Mouse (Mus musculus) hindbrain, embryonic 10.5 days (tissue): ENCODE measurements around the gene Tcf7l1. TPM values are rescaled to one million over a fixed set of nuclear protein-coding genes. Genes with fewer than 3 reads are reported as not detected.

Experiments used
- DNase-seq: peaks from one replicate; pipeline ENCODE4 v3.0.0-alpha.2; 2017; ENCODE audit warnings: low spot score
- H3K27ac ChIP-seq: fragments of 300-500 bp; sonication (generic); 2 replicates; pipeline ENCODE4 v1.5.1; 2016; ENCODE audit warnings: mild to moderate bottlenecking, moderate library complexity
- H3K27me3 ChIP-seq: fragments of 300-500 bp; sonication (generic); 2 replicates; pipeline ENCODE4 v1.6.1; 2016; ENCODE audit warnings: mild to moderate bottlenecking; ENCODE audit not compliant: poor library complexity, insufficient read depth, severe bottlenecking
- H3K36me3 ChIP-seq: fragments of 300-500 bp; sonication (generic); 2 replicates; pipeline ENCODE4 v1.6.1; 2016; ENCODE audit warnings: mild to moderate bottlenecking, moderate library complexity
- H3K4me1 ChIP-seq: fragments of 300-500 bp; sonication (generic); replicated peaks from 2 replicates; pipeline ENCODE4 v1.6.1; 2016; ENCODE audit warnings: mild to moderate bottlenecking
- H3K4me3 ChIP-seq: fragments of 300-500 bp; sonication (generic); 2 replicates; pipeline ENCODE4 v1.5.1; 2016; ENCODE audit warnings: mild to moderate bottlenecking, moderate library complexity
- H3K9me3 ChIP-seq: fragments of 300-500 bp; sonication (generic); 2 replicates; pipeline ENCODE4 v1.6.1; 2016; ENCODE audit warnings: mild to moderate bottlenecking, moderate library complexity
- WGBS: fragments of 180-500 bp; shearing (Covaris S2); methylation state at CpG from one replicate; pipeline ENCODE4 v1.1.7; 2016; 5-methylcytosine and 5-hydroxymethylcytosine counted together
- polyA plus RNA-seq: library from polyadenylated mRNA; unstranded; fragments of >200 nt; fragmentation: Nextera tagmentation; extraction: Ambion mirVana; gene quantifications from 2 replicates; pipeline ENCODE4 v1.2.1, GENCODE M21; 2016

Gene Tcf7l1
- polyA plus RNA-seq, 1 experiment from 2014 or later: 23.7 TPM

- Histone ChIP-seq H3K36me3 (peaks cover 51% of the 10 kb centered on the region), H3K9me3 (no peaks in the 10 kb centered on the region), H3K4me1 (peaks cover 31% of the 10 kb centered on the region), H3K27me3 (no peaks in the 10 kb centered on the region), H3K27ac (no peak overlapping the region), H3K4me3 (no peak overlapping the region)
- 50% methylated on average over 3 of the region's 3 CpGs for WGBS
- DNase-seq: no peak
These were observed 14.8 kb downstream of the Tcf7l1 start for GRCm38 (mm10) chr6:72774275-72774674.

DNA sequence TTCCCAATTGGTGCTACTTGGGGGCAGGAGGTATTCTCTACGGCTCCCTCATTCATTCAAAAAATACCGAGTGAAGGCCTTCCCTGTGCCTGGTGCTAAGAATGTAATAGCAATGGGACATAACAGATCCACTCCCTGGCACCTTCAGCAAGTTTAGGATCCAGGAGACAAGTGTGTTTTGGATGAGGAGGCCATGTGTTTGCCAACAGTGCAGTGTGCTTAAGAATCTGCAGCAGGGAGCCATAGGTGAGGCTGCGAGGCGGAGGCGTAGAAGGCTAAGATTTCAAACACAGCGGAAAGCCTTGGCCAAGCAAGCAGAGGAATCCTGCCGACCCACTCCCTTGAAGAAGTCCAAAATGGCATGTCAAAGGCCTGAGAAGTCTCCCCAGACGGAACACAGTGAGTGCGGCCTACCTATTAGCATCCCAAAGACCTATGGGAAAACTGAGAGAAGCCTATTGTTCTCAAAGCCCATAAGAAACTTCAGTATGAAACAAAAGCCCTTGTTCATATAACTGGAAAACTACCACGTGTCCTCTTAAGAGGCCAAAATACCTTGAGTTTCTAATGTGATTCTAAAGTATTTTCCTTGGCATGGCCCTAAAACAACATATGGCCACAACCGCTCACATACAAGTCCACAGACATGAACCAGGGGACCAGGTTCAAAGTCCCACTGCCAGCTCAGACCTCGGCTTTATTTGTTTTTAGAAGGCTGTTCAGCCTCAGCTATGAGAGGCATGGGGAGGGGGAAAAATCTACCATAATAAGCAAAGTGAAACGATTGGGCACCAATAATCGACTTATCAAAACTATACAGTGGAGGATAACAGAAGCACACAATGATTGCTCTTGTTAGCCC, 18.9 kb downstream of the Tcf7l1 start:
- H3K4me1 ChIP-seq: peaks cover 53% of the 10 kb centered on the region
- no peak for DNase-seq
- H3K9me3 ChIP-seq: no peaks in the 10 kb centered on the region
- peak overlapping the region; percentile 2; the same call in 1 of the 2 replicates for H3K27ac ChIP-seq
- peaks cover 42% of the 10 kb centered on the region for H3K36me3 ChIP-seq
- WGBS: 81% methylated on average over 14 of the region's 14 CpGs
- H3K27me3 ChIP-seq: no peaks in the 10 kb centered on the region
- no peak overlapping the region for H3K4me3 ChIP-seq

GRCm38 (mm10) chr6:72769343-72769742, 19.7 kb downstream of the Tcf7l1 start:
- DNase-seq: no peak
- H3K36me3 ChIP-seq: peaks cover 46% of the 10 kb centered on the region
- H3K27ac ChIP-seq: no peak overlapping the region; the same call in 1 of the 2 replicates

DNA sequence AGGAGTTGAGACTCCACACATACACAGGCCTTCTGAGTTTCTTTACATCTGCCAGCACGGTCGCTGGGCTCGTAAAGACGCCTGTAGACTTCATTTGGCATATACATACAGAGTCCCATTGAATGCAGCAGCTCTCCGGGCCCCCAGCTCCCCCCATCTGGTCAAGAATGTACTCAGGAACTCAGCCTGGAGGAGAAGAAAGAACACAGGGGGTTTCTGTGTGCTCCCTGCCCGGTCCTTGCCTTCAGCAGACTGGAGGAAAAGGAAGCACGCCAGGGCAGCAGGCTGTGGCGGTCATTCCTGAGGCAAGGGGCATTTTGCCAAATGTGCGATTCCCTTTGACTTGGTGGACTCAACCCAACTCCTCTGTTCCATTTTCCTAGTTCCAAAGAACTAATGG, 20.2 kb downstream of the Tcf7l1 start:
- 81% methylated on average over 9 of the region's 9 CpGs for WGBS
- Histone ChIP-seq H3K4me3 (no peak overlapping the region), H3K36me3 (peaks cover 46% of the 10 kb centered on the region), H3K9me3 (no peaks in the 10 kb centered on the region), H3K4me1 (peaks cover 48% of the 10 kb centered on the region), H3K27me3 (no peaks in the 10 kb centered on the region), H3K27ac (0 out of 2 replicates have a peak overlapping the region, but pooled peaks have one; percentile 23)
- no peak for DNase-seq

More at GRCm38 (mm10) chr6:72769343-72769742, 19.7 kb downstream of the Tcf7l1 start:
- Histone ChIP-seq H3K27me3 (no peaks in the 10 kb centered on the region), H3K4me1 (peaks cover 47% of the 10 kb centered on the region), H3K4me3 (no peak overlapping the region), H3K9me3 (no peaks in the 10 kb centered on the region)
- WGBS: 83% methylated on average over 13 of the region's 13 CpGs

- Histone ChIP-seq H3K4me1 (peaks cover 47% of the 10 kb centered on the region), H3K27ac (no peak overlapping the region), H3K4me3 (no peak overlapping the region), H3K36me3 (peaks cover 46% of the 10 kb centered on the region), H3K9me3 (no peaks in the 10 kb centered on the region), H3K27me3 (no peaks in the 10 kb centered on the region)
- DNase-seq: no peak
- 94% methylated on average over 9 of the region's 9 CpGs for WGBS
These were observed 21.0 kb downstream of the Tcf7l1 start for GRCm38 (mm10) chr6:72768097-72768496.

DNA sequence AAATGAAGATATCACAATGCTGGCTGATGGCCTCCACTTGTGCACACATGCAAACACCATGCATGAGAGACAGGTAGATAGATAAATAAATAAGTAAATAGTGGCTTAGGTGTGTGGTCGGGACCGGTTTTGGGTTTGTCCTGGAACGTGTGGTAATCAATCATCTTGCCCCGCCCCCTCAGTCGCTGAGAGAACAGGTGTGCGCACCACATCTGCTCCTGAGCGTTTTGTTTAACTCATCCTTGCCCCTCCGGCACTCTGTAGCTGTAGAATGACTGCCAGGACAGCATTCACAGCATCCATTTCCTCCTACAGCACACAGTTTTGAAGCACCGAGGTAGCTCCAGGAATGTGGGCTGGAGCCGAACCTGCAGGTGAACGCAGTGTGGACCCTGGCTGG, 25.4 kb downstream of the Tcf7l1 start:
- WGBS: 61% methylated on average over 11 of the region's 11 CpGs
- Histone ChIP-seq H3K9me3 (no peaks in the 10 kb centered on the region), H3K27me3 (no peaks in the 10 kb centered on the region), H3K27ac (no peak overlapping the region), H3K36me3 (peaks cover 23% of the 10 kb centered on the region), H3K4me1 (peaks cover 64% of the 10 kb centered on the region), H3K4me3 (no peak overlapping the region)
- DNase-seq: no peak

GRCm38 (mm10) chr6:72761645-72762044, 27.4 kb downstream of the Tcf7l1 start:
- peaks cover 62% of the 10 kb centered on the region for H3K4me1 ChIP-seq
- WGBS: 25% methylated on average over 7 of the region's 7 CpGs
- H3K27ac ChIP-seq: peak overlapping the region; percentile 45; the same call in 1 of the 2 replicates
- H3K4me3 ChIP-seq: no peak overlapping the region
- DNase-seq: peak; percentile 43
- no peaks in the 10 kb centered on the region for H3K9me3 ChIP-seq
- H3K27me3 ChIP-seq: no peaks in the 10 kb centered on the region
- H3K36me3 ChIP-seq: peaks cover 12% of the 10 kb centered on the region

- peaks cover 63% of the 10 kb centered on the region for H3K4me1 ChIP-seq
- DNase-seq: no peak
These were observed 30.6 kb downstream of the Tcf7l1 start for GRCm38 (mm10) chr6:72758239-72759017.

GRCm38 (mm10) chr6:72755267-72755889, 33.7 kb downstream of the Tcf7l1 start:
- Histone ChIP-seq H3K27ac (0 out of 2 replicates have a peak overlapping the region, but pooled peaks have one; percentile 29), H3K27me3 (no peaks in the 10 kb centered on the region), H3K36me3 (0 out of 2 replicates have a peak, but pooled peaks cover 5% of the 10 kb centered on the region), H3K9me3 (no peaks in the 10 kb centered on the region), H3K4me1 (peaks cover 54% of the 10 kb centered on the region), H3K4me3 (no peak overlapping the region)
- 70% methylated on average over 14 of the region's 14 CpGs for WGBS
- DNase-seq: no peak

More at GRCm38 (mm10) chr6:72758239-72759017, 30.6 kb downstream of the Tcf7l1 start:
- Histone ChIP-seq H3K27ac (0 out of 2 replicates have a peak overlapping the region, but pooled peaks have one; percentile 23), H3K27me3 (no peaks in the 10 kb centered on the region), H3K9me3 (no peaks in the 10 kb centered on the region), H3K36me3 (0 out of 2 replicates have a peak, but pooled peaks cover under 1% of the 10 kb centered on the region), H3K4me3 (no peak overlapping the region)
- 59% methylated on average over 10 of the region's 10 CpGs for WGBS

DNA sequence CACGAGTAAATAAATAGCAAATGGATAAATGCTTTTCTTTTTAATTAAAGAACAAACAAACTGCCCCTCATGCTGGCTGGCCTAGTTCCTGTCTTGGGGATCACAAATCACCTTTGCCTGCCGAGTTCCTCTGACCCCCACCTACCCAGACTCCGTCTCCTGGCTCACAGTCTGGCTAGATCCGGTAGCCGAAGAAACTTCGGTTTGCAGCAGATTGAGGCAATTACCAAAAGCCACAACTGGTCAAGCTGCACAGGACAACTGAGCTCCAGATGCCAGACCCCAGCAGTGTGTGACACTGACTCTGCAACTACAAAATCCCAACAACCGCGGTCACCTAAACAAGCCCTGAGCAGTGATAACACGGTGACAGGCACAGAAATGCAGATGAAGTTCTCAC, 34.8 kb downstream of the Tcf7l1 start:
- WGBS: 31% methylated on average over 9 of the region's 9 CpGs
- Histone ChIP-seq H3K9me3 (no peaks in the 10 kb centered on the region), H3K4me3 (no peak overlapping the region), H3K36me3 (0 out of 2 replicates have a peak, but pooled peaks cover 5% of the 10 kb centered on the region), H3K27me3 (no peaks in the 10 kb centered on the region), H3K27ac (0 out of 2 replicates have a peak overlapping the region, but pooled peaks have one; percentile 29), H3K4me1 (peaks cover 61% of the 10 kb centered on the region)
- DNase-seq: no peak

GRCm38 (mm10) chr6:72753782-72754181, 35.3 kb downstream of the Tcf7l1 start:
- no peak for DNase-seq
- no peaks in the 10 kb centered on the region for H3K9me3 ChIP-seq
- no peak overlapping the region for H3K4me3 ChIP-seq
- no peaks in the 10 kb centered on the region for H3K27me3 ChIP-seq
- 0 out of 2 replicates have a peak overlapping the region, but pooled peaks have one; percentile 29 for H3K27ac ChIP-seq
- H3K36me3 ChIP-seq: 0 out of 2 replicates have a peak, but pooled peaks cover 5% of the 10 kb centered on the region
- peaks cover 61% of the 10 kb centered on the region for H3K4me1 ChIP-seq
- WGBS: 70% methylated on average over 8 of the region's 8 CpGs

GRCm38 (mm10) chr6:72752824-72753223, 36.2 kb downstream of the Tcf7l1 start:
- 76% methylated on average over 15 of the region's 15 CpGs for WGBS
- H3K27ac ChIP-seq: no peak overlapping the region
- H3K9me3 ChIP-seq: no peaks in the 10 kb centered on the region

More at GRCm38 (mm10) chr6:72752824-72753223, 36.2 kb downstream of the Tcf7l1 start:
- Histone ChIP-seq H3K36me3 (0 out of 2 replicates have a peak, but pooled peaks cover 5% of the 10 kb centered on the region), H3K4me3 (no peak overlapping the region), H3K27me3 (no peaks in the 10 kb centered on the region), H3K4me1 (peaks cover 63% of the 10 kb centered on the region)
- no peak for DNase-seq
